Mouse (Mus musculus): ENCODE data around the gene Rnf126.

DNA sequence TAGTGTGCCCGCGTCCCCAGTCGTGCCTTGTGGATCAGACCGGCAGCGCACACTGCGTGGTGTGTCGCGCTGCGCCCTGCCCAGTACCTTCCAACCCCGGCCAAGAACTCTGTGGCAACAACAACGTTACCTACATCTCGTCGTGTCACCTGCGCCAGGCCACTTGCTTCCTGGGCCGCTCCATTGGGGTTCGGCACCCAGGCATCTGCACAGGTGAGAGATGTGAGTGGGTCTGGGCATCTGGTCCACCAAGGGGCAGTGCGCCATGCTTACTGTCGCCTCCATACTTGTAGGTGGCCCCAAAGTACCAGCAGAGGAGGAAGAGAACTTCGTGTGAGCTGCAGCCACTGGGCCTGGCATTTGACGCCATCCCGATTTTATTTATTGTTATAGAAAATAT lies 14.4 kb upstream of the Rnf126 start:
- TF ChIP-seq CTCF (IDR thresholded peaks at IDR 0.05; ENCODE audit: insufficient read depth, low read depth, low read length) (no peak), POLR2A (IDR thresholded peaks at IDR 0.05; ENCODE audit: insufficient read depth, low read depth, low read length) (no peak)
